8 mouse cellular contexts compared by ENCODE assay signal in genomic region chr17:30573990-30574782, GRCm38 (mm10). TPM values are rescaled to one million over a fixed set of nuclear protein-coding genes. Genes with fewer than 3 reads are reported as not detected.
DNase-seq lines count a peak whose midpoint lies in the region; ATAC-seq and TF ChIP-seq lines count a peak whose summit lies in the region.

No protein-coding gene starts in this region.

- no peak overlapping the region for H3K27ac ChIP-seq in hindbrain, embryonic 13.5 days
- H3K27ac ChIP-seq in hindbrain, embryonic 11.5 days (ENCODE audit: low read depth, low read length), result no peak overlapping the region
- H3K27ac ChIP-seq in kidney, postnatal 0 days, result no peak overlapping the region; the same call in 1 of the 2 replicates
- no peak overlapping the region for H3K27ac ChIP-seq in midbrain, embryonic 12.5 days (replicated peaks)

- peak overlapping the region; percentile 64; the same call in 1 of the 2 replicates for H3K4me3 ChIP-seq in hindbrain, embryonic 13.5 days
- no peak overlapping the region for H3K4me3 ChIP-seq in hindbrain, embryonic 11.5 days (ENCODE audit: low read depth, low read length)
- H3K4me3 ChIP-seq in kidney, postnatal 0 days (replicated peaks; ENCODE audit: low read depth, low read length), result no peak overlapping the region
- no peak overlapping the region for H3K4me3 ChIP-seq in midbrain, embryonic 12.5 days

- H3K27me3 ChIP-seq in hindbrain, embryonic 13.5 days, result no peaks in the 10 kb centered on the region
- H3K27me3 ChIP-seq in hindbrain, embryonic 11.5 days (ENCODE audit: control insufficient read depth, insufficient read depth, low read length), result no peaks in the 10 kb centered on the region
- H3K27me3 ChIP-seq in kidney, postnatal 0 days (ENCODE audit: insufficient read depth, low read length), result no peaks in the 10 kb centered on the region
- H3K27me3 ChIP-seq in midbrain, embryonic 12.5 days, result no peaks in the 10 kb centered on the region

- WGBS in hindbrain, embryonic 13.5 days, result 81% methylated on average over 8 of the region's 8 CpGs
- 82% methylated on average over 8 of the region's 8 CpGs for WGBS in hindbrain, embryonic 11.5 days
- 60% methylated on average over 8 of the region's 8 CpGs for WGBS in kidney, postnatal 0 days
- 86% methylated on average over 8 of the region's 8 CpGs for WGBS in midbrain, embryonic 12.5 days

- ATAC-seq in hindbrain, embryonic 13.5 days (ENCODE audit: low FRiP score), result no peak
- no peak for ATAC-seq in hindbrain, embryonic 11.5 days (ENCODE audit: low FRiP score)
- peak; percentile 13; the same call in 1 of the 2 replicates for ATAC-seq in granulocyte monocyte progenitor cell, adult 5-6 weeks (replicated peaks; ENCODE audit: poor library complexity, severe bottlenecking)
- no peak for ATAC-seq in kidney, postnatal 0 days (replicated peaks; ENCODE audit: low FRiP score, low read depth)
- no peak for ATAC-seq in midbrain, embryonic 12.5 days (ENCODE audit: low FRiP score, low read depth)

- peaks cover 29% of the 10 kb centered on the region for H3K4me1 ChIP-seq in hindbrain, embryonic 13.5 days (replicated peaks)
- peaks cover 5% of the 10 kb centered on the region; the same call in 1 of the 2 replicates for H3K4me1 ChIP-seq in hindbrain, embryonic 11.5 days (replicated peaks; ENCODE audit: control insufficient read depth, insufficient read depth, low read length)
- peaks cover 30% of the 10 kb centered on the region for H3K4me1 ChIP-seq in kidney, postnatal 0 days (replicated peaks; ENCODE audit: insufficient read depth, low read length)
- H3K4me1 ChIP-seq in midbrain, embryonic 12.5 days, result peaks cover 17% of the 10 kb centered on the region

- no peaks in the 10 kb centered on the region for H3K9me3 ChIP-seq in hindbrain, embryonic 13.5 days
- no peaks in the 10 kb centered on the region for H3K9me3 ChIP-seq in hindbrain, embryonic 11.5 days (ENCODE audit: control insufficient read depth, low read length)
- H3K9me3 ChIP-seq in kidney, postnatal 0 days (replicated peaks; ENCODE audit: low read length), result no peaks in the 10 kb centered on the region
- no peaks in the 10 kb centered on the region for H3K9me3 ChIP-seq in midbrain, embryonic 12.5 days

- H3K4me2 ChIP-seq in hindbrain, embryonic 13.5 days, result peak overlapping the region; percentile 76
- no peak overlapping the region for H3K4me2 ChIP-seq in hindbrain, embryonic 11.5 days (replicated peaks; ENCODE audit: low read depth, low read length)
- H3K4me2 ChIP-seq in kidney, postnatal 0 days (ENCODE audit: low read length), result peak overlapping the region; percentile 90; the same call in 1 of the 2 replicates
- peak overlapping the region; percentile 72 for H3K4me2 ChIP-seq in midbrain, embryonic 12.5 days (replicated peaks)

- TF ChIP-seq CTCF in kidney, postnatal 0 days (IDR thresholded peaks at IDR 0.05; ENCODE audit: low read depth), result no peak

- no peak for DNase-seq in hindbrain, embryonic 11.5 days (ENCODE audit: low spot score)
- DNase-seq in kidney, postnatal 0 days (ENCODE audit: low spot score), result peak; percentile 19
- DNase-seq in layer of hippocampus, adult 8-10 months (ENCODE audit: low spot score in 2 of 2), result no peak
- DNase-seq in spleen, postnatal 10 days (ENCODE audit: low spot score in 2 of 2), result no peak
- DNase-seq in left cerebral cortex, adult 18-20 months (ENCODE audit: low spot score in 2 of 2), result no peak

- peak overlapping the region; percentile 80 for H3K9ac ChIP-seq in hindbrain, embryonic 13.5 days
- H3K9ac ChIP-seq in hindbrain, embryonic 11.5 days (ENCODE audit: low read depth, low read length), result no peak overlapping the region
- no peak overlapping the region for H3K9ac ChIP-seq in kidney, postnatal 0 days (ENCODE audit: low read depth, low read length)
- H3K9ac ChIP-seq in midbrain, embryonic 12.5 days (replicated peaks), result 0 out of 2 replicates have a peak overlapping the region, but pooled peaks have one; percentile 28

- H3K36me3 ChIP-seq in hindbrain, embryonic 13.5 days, result no peaks in the 10 kb centered on the region
- no peaks in the 10 kb centered on the region for H3K36me3 ChIP-seq in hindbrain, embryonic 11.5 days (ENCODE audit: control insufficient read depth, insufficient read depth, low read length)
- H3K36me3 ChIP-seq in kidney, postnatal 0 days (ENCODE audit: insufficient read depth, low read length), result no peaks in the 10 kb centered on the region
- H3K36me3 ChIP-seq in midbrain, embryonic 12.5 days, result no peaks in the 10 kb centered on the region

RNA-seq across cellular contexts. Expression of gene Btbd9, which starts 2.1 kb away (rescaled TPM):
- 149 and 150 TPM in 2 replicates for polyA plus RNA-seq in hindbrain, embryonic 13.5 days (2015; fragmentation: Nextera tagmentation; extraction: Ambion mirVana)
- 62.7 and 63.0 TPM in 2 replicates for polyA plus RNA-seq in hindbrain, embryonic 11.5 days (2014; fragmentation: Nextera tagmentation; extraction: Ambion mirVana)
- total RNA-seq in granulocyte monocyte progenitor cell, adult 5-6 weeks (2014; fragmentation: Nextera tagmentation), result 34.7 and 40.5 TPM in 2 replicates
- 22.0 and 22.1 TPM in 2 replicates for total RNA-seq in granulocyte monocyte progenitor cell, adult 5-6 weeks (2017)
- polyA plus RNA-seq in kidney, postnatal 0 days (2015; fragmentation: Nextera tagmentation; extraction: Ambion mirVana), result 41.1 and 51.4 TPM in 2 replicates
- 98.0 and 102 TPM in 2 replicates for polyA plus RNA-seq in midbrain, embryonic 12.5 days (2016; fragmentation: Nextera tagmentation; extraction: Ambion mirVana)
- 100 to 1,000 TPM; 133 to 171 (median 150) TPM for total RNA-seq in layer of hippocampus, adult 8-10 months (2022)
- 100 to 1,000 TPM; 100 to 101 TPM for total RNA-seq in left cerebral cortex, adult 18-20 months (2021)

RNA-seq across cellular contexts. Expression of gene Dnah8, which starts 50.0 kb away (rescaled TPM):
- 1.3 and 1.9 TPM in 2 replicates for polyA plus RNA-seq in hindbrain, embryonic 13.5 days (2015; fragmentation: Nextera tagmentation; extraction: Ambion mirVana)
- polyA plus RNA-seq in hindbrain, embryonic 11.5 days (2014; fragmentation: Nextera tagmentation; extraction: Ambion mirVana), result 0.92 and 2.4 TPM in 2 replicates
- 18.8 and 23.1 TPM in 2 replicates for total RNA-seq in granulocyte monocyte progenitor cell, adult 5-6 weeks (2014; fragmentation: Nextera tagmentation)
- 20.3 and 28.0 TPM in 2 replicates for total RNA-seq in granulocyte monocyte progenitor cell, adult 5-6 weeks (2017)
- 0.43 TPM in 2 replicates for polyA plus RNA-seq in kidney, postnatal 0 days (2015; fragmentation: Nextera tagmentation; extraction: Ambion mirVana)
- 0.66 and 1.4 TPM in 2 replicates for polyA plus RNA-seq in midbrain, embryonic 12.5 days (2016; fragmentation: Nextera tagmentation; extraction: Ambion mirVana)
- total RNA-seq in layer of hippocampus, adult 8-10 months (2022), result 1 to 10 TPM; 1.7 to 2.2 (median 2.0) TPM
- 1 to 10 TPM in 1 of 2 experiments, under 1 TPM in 1; 0.46 to 1.6 TPM for total RNA-seq in left cerebral cortex, adult 18-20 months (2021)

RNA-seq across cellular contexts. Expression of gene Glo1, which starts 52.5 kb away (rescaled TPM):
- 153 and 172 TPM in 2 replicates for polyA plus RNA-seq in hindbrain, embryonic 13.5 days (2015; fragmentation: Nextera tagmentation; extraction: Ambion mirVana)
- 250 TPM in 2 replicates for polyA plus RNA-seq in hindbrain, embryonic 11.5 days (2014; fragmentation: Nextera tagmentation; extraction: Ambion mirVana)
- total RNA-seq in granulocyte monocyte progenitor cell, adult 5-6 weeks (2014; fragmentation: Nextera tagmentation), result 52.8 and 91.5 TPM in 2 replicates
- total RNA-seq in granulocyte monocyte progenitor cell, adult 5-6 weeks (2017), result 98.3 and 117 TPM in 2 replicates
- 247 and 249 TPM in 2 replicates for polyA plus RNA-seq in kidney, postnatal 0 days (2015; fragmentation: Nextera tagmentation; extraction: Ambion mirVana)
- 207 and 215 TPM in 2 replicates for polyA plus RNA-seq in midbrain, embryonic 12.5 days (2016; fragmentation: Nextera tagmentation; extraction: Ambion mirVana)
- total RNA-seq in layer of hippocampus, adult 8-10 months (2022), result 100 to 1,000 TPM; 183 to 193 (median 187) TPM
- 100 to 1,000 TPM; 155 to 156 TPM for total RNA-seq in left cerebral cortex, adult 18-20 months (2021)

Comparison
In these comparisons a context has a peak if more than half of its experiments do, and no peak if none do; other contexts are left out.
1. H3K9ac ChIP-seq: peak in hindbrain, embryonic 13.5 days (single experiment) and midbrain, embryonic 12.5 days (single experiment); none in hindbrain, embryonic 11.5 days (single experiment) and kidney, postnatal 0 days (single experiment).